Mouse (Mus musculus) lung, postnatal 0 days (tissue): ENCODE measurements around the gene Cant1. TPM values are rescaled to one million over a fixed set of nuclear protein-coding genes. Genes with fewer than 3 reads are reported as not detected.

Experiments used
- ATAC-seq: fragments of 200-750 bp; cut with Nextera tagmentation; 2 replicates; pipeline ENCODE4 v1.8.0; 2017; ENCODE audit warnings: moderate library complexity
- DNase-seq: peaks from one replicate; pipeline ENCODE4 v3.0.0-alpha.2; 2016; ENCODE audit warnings: low spot score
- H3K27ac ChIP-seq: fragments of 300-500 bp; sonication (generic); 2 replicates; pipeline ENCODE4 v1.5.1; 2014; ENCODE audit warnings: antibody characterized with exemption, mild to moderate bottlenecking, low read length, mixed read lengths
- H3K27me3 ChIP-seq: fragments of 300-500 bp; sonication (generic); replicated peaks from 2 replicates; pipeline ENCODE4 v1.6.1; 2014; ENCODE audit warnings: low read length, mixed read lengths; ENCODE audit not compliant: insufficient read depth
- H3K36me3 ChIP-seq: fragments of 300-500 bp; sonication (generic); 2 replicates; pipeline ENCODE4 v1.6.1; 2014; ENCODE audit warnings: low read length, mixed read lengths; ENCODE audit not compliant: insufficient read depth
- H3K4me1 ChIP-seq: fragments of 300-500 bp; sonication (generic); 2 replicates; pipeline ENCODE4 v1.6.1; 2014; ENCODE audit warnings: antibody characterized with exemption, low read depth, low read length, mixed read lengths; ENCODE audit not compliant: insufficient read depth
- H3K4me2 ChIP-seq: fragments of 300-500 bp; sonication (generic); replicated peaks from 2 replicates; pipeline ENCODE4 v1.6.1; 2014; ENCODE audit warnings: low read depth, mild to moderate bottlenecking, low read length, moderate library complexity, mixed read lengths
- H3K4me3 ChIP-seq: fragments of 300-500 bp; sonication (generic); 2 replicates; pipeline ENCODE4 v1.5.1; 2014; ENCODE audit warnings: low read depth, low read length
- H3K9ac ChIP-seq: fragments of 300-500 bp; sonication (generic); replicated peaks from 2 replicates; pipeline ENCODE4 v1.6.1; 2014; ENCODE audit warnings: low read depth, mild to moderate bottlenecking
- H3K9me3 ChIP-seq: fragments of 300-500 bp; sonication (generic); 2 replicates; pipeline ENCODE4 v1.6.1; 2016; ENCODE audit warnings: low read length, mixed read lengths
- CTCF ChIP-seq: IDR thresholded peaks from 2 replicates; pipeline ENCODE4 v1.5.1; 2016; ENCODE audit warnings: antibody characterized with exemption, mild to moderate bottlenecking
- EP300 ChIP-seq: IDR thresholded peaks from 2 replicates; pipeline ENCODE4 v1.6.1; 2016; ENCODE audit warnings: antibody characterized with exemption, mild to moderate bottlenecking, control low read depth
- WGBS: fragments of 180-500 bp; shearing (Covaris S2); extraction: QIAGEN DNeasy Blood & Tissue Kit; methylation state at CpG from one replicate; pipeline ENCODE4 v1.1.7; 2014; 5-methylcytosine and 5-hydroxymethylcytosine counted together
- polyA plus RNA-seq: library from polyadenylated mRNA; unstranded; fragments of >200 nt; fragmentation: Nextera tagmentation; extraction: Ambion mirVana; gene quantifications from 2 replicates; pipeline ENCODE4 v1.2.1, GENCODE M21; 2015

The Cant1 gene
- polyA plus RNA-seq, 1 experiment from 2014 or later, result 21.3 TPM

GRCm38 (mm10) chr11:118371876-118372275 lies 47.0 kb downstream of the Cant1 start:
- Histone ChIP-seq H3K9me3 (no peaks in the 10 kb centered on the region), H3K4me1 (no peaks in the 10 kb centered on the region), H3K4me2 (no peak overlapping the region), H3K27me3 (no peaks in the 10 kb centered on the region), H3K27ac (no peak overlapping the region), H3K9ac (no peak overlapping the region), H3K4me3 (no peak overlapping the region), H3K36me3 (no peaks in the 10 kb centered on the region)
- TF ChIP-seq EP300 (no peak), CTCF (no peak)
- ATAC-seq (no peak), DNase-seq (no peak)
- WGBS, result 79% methylated on average over 7 of the region's 7 CpGs

- H3K36me3 ChIP-seq, result no peaks in the 10 kb centered on the region
- no peak overlapping the region for H3K4me2 ChIP-seq
- no peak for DNase-seq
- 73% methylated on average over 8 of the region's 8 CpGs for WGBS
- H3K4me1 ChIP-seq, result no peaks in the 10 kb centered on the region
- H3K9me3 ChIP-seq, result no peaks in the 10 kb centered on the region
- no peak for TF ChIP-seq EP300
- no peak for TF ChIP-seq CTCF
- H3K9ac ChIP-seq, result no peak overlapping the region
- H3K4me3 ChIP-seq, result no peak overlapping the region
- ATAC-seq, result no peak
- H3K27me3 ChIP-seq, result no peaks in the 10 kb centered on the region
- H3K27ac ChIP-seq, result no peak overlapping the region
These were observed 49.2 kb downstream of the Cant1 start for GRCm38 (mm10) chr11:118369657-118370056.

- no peak for DNase-seq
- H3K9ac ChIP-seq, result no peak overlapping the region
- no peaks in the 10 kb centered on the region for H3K9me3 ChIP-seq
- no peak for ATAC-seq
- WGBS, result 79% methylated on average over 5 of the region's 5 CpGs
- H3K36me3 ChIP-seq, result no peaks in the 10 kb centered on the region
- no peaks in the 10 kb centered on the region for H3K27me3 ChIP-seq
- no peaks in the 10 kb centered on the region for H3K4me1 ChIP-seq
- no peak overlapping the region for H3K4me2 ChIP-seq
- no peak overlapping the region for H3K4me3 ChIP-seq
- TF ChIP-seq CTCF, result no peak
- TF ChIP-seq EP300, result no peak
- H3K27ac ChIP-seq, result no peak overlapping the region
These were observed 49.6 kb downstream of the Cant1 start for GRCm38 (mm10) chr11:118369251-118369650.

GRCm38 (mm10) chr11:118368330-118368729 lies 50.6 kb downstream of the Cant1 start:
- peak; percentile 71 for TF ChIP-seq CTCF
- no peak for TF ChIP-seq EP300
- Histone ChIP-seq H3K9ac (no peak overlapping the region), H3K36me3 (no peaks in the 10 kb centered on the region), H3K4me2 (no peak overlapping the region), H3K27ac (no peak overlapping the region), H3K27me3 (no peaks in the 10 kb centered on the region), H3K4me1 (peaks cover 8% of the 10 kb centered on the region; the same call in 1 of the 2 replicates), H3K9me3 (no peaks in the 10 kb centered on the region), H3K4me3 (no peak overlapping the region)
- ATAC-seq (no peak), DNase-seq (peak; percentile 31)
- WGBS, result 63% methylated on average over 3 of the region's 3 CpGs

- peaks cover 17% of the 10 kb centered on the region; the same call in 1 of the 2 replicates for H3K4me1 ChIP-seq
- H3K27me3 ChIP-seq, result no peaks in the 10 kb centered on the region
- DNase-seq (no peak), ATAC-seq (no peak)
- H3K4me3 ChIP-seq, result no peak overlapping the region
- H3K4me2 ChIP-seq, result no peak overlapping the region
- no peaks in the 10 kb centered on the region for H3K36me3 ChIP-seq
- no peak overlapping the region for H3K27ac ChIP-seq
- WGBS, result 79% methylated on average over 8 of the region's 8 CpGs
- no peak overlapping the region for H3K9ac ChIP-seq
- TF ChIP-seq CTCF (no peak), EP300 (no peak)
- H3K9me3 ChIP-seq, result no peaks in the 10 kb centered on the region
These were observed 52.3 kb downstream of the Cant1 start for GRCm38 (mm10) chr11:118366559-118366958.

GRCm38 (mm10) chr11:118366108-118366507 lies 52.8 kb downstream of the Cant1 start:
- no peak overlapping the region for H3K27ac ChIP-seq
- WGBS, result 69% methylated on average over 3 of the region's 3 CpGs
- no peaks in the 10 kb centered on the region for H3K27me3 ChIP-seq
- no peak overlapping the region for H3K9ac ChIP-seq
- H3K9me3 ChIP-seq, result no peaks in the 10 kb centered on the region
- no peak for TF ChIP-seq CTCF
- TF ChIP-seq EP300, result no peak
- no peak overlapping the region for H3K4me2 ChIP-seq
- DNase-seq (peak; percentile 36), ATAC-seq (no peak)
- H3K4me3 ChIP-seq, result no peak overlapping the region
- H3K4me1 ChIP-seq, result peaks cover 18% of the 10 kb centered on the region; the same call in 1 of the 2 replicates
- no peaks in the 10 kb centered on the region for H3K36me3 ChIP-seq

GRCm38 (mm10) chr11:118365171-118365570 lies 53.7 kb downstream of the Cant1 start:
- no peak overlapping the region for H3K9ac ChIP-seq
- no peak overlapping the region for H3K27ac ChIP-seq
- H3K9me3 ChIP-seq, result no peaks in the 10 kb centered on the region
- ATAC-seq (peak; percentile 46), DNase-seq (peak; percentile 90)
- H3K4me3 ChIP-seq, result no peak overlapping the region
- TF ChIP-seq EP300 (no peak), CTCF (no peak)
- WGBS, result 54% methylated on average over 7 of the region's 7 CpGs
- H3K36me3 ChIP-seq, result no peaks in the 10 kb centered on the region
- H3K4me2 ChIP-seq, result no peak overlapping the region
- peaks cover 28% of the 10 kb centered on the region; the same call in 1 of the 2 replicates for H3K4me1 ChIP-seq
- no peaks in the 10 kb centered on the region for H3K27me3 ChIP-seq
